Mouse (Mus musculus) liver, postnatal 0 days (tissue): ENCODE data around the gene Fat4.

ENCODE experiments used
- CTCF ChIP-seq: sonication (generic); IDR thresholded peaks from 2 replicates; pipeline ENCODE4 v1.5.1; 2016; ENCODE audit warnings: antibody characterized with exemption, low read depth
- EP300 ChIP-seq: IDR thresholded peaks from 2 replicates; pipeline ENCODE4 v1.6.1; 2016; ENCODE audit warnings: antibody characterized with exemption, low read depth, mild to moderate bottlenecking

GRCm38 (mm10) chr3:38886061-38886821 is 499 bp upstream of the Fat4 start:
- TF ChIP-seq EP300 (no peak), CTCF (no peak)
